Mouse (Mus musculus) neural tube, embryonic 13.5 days (tissue): ENCODE results near the gene Wdr38. TPM values are rescaled to one million over a fixed set of nuclear protein-coding genes. Genes with fewer than 3 reads are reported as not detected.
"Not testable (repeated sequence)": the region's sequence is repeated elsewhere in the genome, so short reads cannot be mapped to it uniquely, and the experiment has no call there.

Experiments used
- ATAC-seq: fragments of 200-750 bp; cut with Nextera tagmentation; 2 replicates; pipeline ENCODE4 v1.8.0; 2017; ENCODE audit warnings: low read depth, mild to moderate bottlenecking, moderate TSS enrichment, moderate library complexity
- H3K27ac ChIP-seq: fragments of 300-500 bp; sonication (generic); replicated peaks from 2 replicates; pipeline ENCODE4 v1.5.1; 2015; ENCODE audit warnings: moderate library complexity, mild to moderate bottlenecking, inconsistent platforms
- H3K27me3 ChIP-seq: fragments of 300-500 bp; sonication (generic); 2 replicates; pipeline ENCODE4 v1.6.1; 2015; ENCODE audit warnings: mild to moderate bottlenecking, inconsistent platforms
- H3K36me3 ChIP-seq: fragments of 300-500 bp; sonication (generic); 2 replicates; pipeline ENCODE4 v1.6.1; 2015; ENCODE audit warnings: mild to moderate bottlenecking, inconsistent platforms
- H3K4me1 ChIP-seq: fragments of 300-500 bp; sonication (generic); replicated peaks from 2 replicates; pipeline ENCODE4 v1.6.1; 2015; ENCODE audit warnings: inconsistent platforms
- H3K4me2 ChIP-seq: fragments of 300-500 bp; sonication (generic); 2 replicates; pipeline ENCODE4 v1.6.1; 2015; ENCODE audit warnings: inconsistent platforms, mild to moderate bottlenecking, moderate library complexity
- H3K4me3 ChIP-seq: fragments of 300-500 bp; sonication (generic); 2 replicates; pipeline ENCODE4 v1.5.1; 2015; ENCODE audit warnings: mild to moderate bottlenecking, inconsistent platforms
- H3K9ac ChIP-seq: fragments of 300-500 bp; sonication (generic); 2 replicates; pipeline ENCODE4 v1.6.1; 2015; ENCODE audit warnings: moderate library complexity, mild to moderate bottlenecking, inconsistent platforms
- H3K9me3 ChIP-seq: fragments of 300-500 bp; sonication (generic); 2 replicates; pipeline ENCODE4 v1.6.1; 2016; ENCODE audit warnings: inconsistent platforms
- WGBS: fragments of 180-500 bp; shearing (Covaris S2); methylation state at CpG from one replicate; pipeline ENCODE4 v1.1.7; 2015; 5-methylcytosine and 5-hydroxymethylcytosine counted together
- polyA plus RNA-seq: library from polyadenylated mRNA; unstranded; fragments of >200 nt; fragmentation: Nextera tagmentation; extraction: Ambion mirVana; gene quantifications from 2 replicates; pipeline ENCODE4 v1.2.1, GENCODE M21; 2015

Gene Wdr38
- polyA plus RNA-seq, 1 experiment from 2014 or later, result 2.1 TPM

- ATAC-seq, result no peak
- Histone ChIP-seq H3K4me2 (no peak overlapping the region), H3K27ac (no peak overlapping the region), H3K27me3 (0 out of 2 replicates have a peak, but pooled peaks cover 4% of the 10 kb centered on the region), H3K36me3 (peaks cover 46% of the 10 kb centered on the region), H3K9me3 (no peaks in the 10 kb centered on the region), H3K4me3 (no peak overlapping the region), H3K4me1 (peaks cover 35% of the 10 kb centered on the region), H3K9ac (no peak overlapping the region)
- WGBS, result 85% methylated on average over 4 of the region's 4 CpGs
Observed at GRCm38 (mm10) chr2:39000587-39000919, 3.3 kb downstream of the Wdr38 start.

DNA sequence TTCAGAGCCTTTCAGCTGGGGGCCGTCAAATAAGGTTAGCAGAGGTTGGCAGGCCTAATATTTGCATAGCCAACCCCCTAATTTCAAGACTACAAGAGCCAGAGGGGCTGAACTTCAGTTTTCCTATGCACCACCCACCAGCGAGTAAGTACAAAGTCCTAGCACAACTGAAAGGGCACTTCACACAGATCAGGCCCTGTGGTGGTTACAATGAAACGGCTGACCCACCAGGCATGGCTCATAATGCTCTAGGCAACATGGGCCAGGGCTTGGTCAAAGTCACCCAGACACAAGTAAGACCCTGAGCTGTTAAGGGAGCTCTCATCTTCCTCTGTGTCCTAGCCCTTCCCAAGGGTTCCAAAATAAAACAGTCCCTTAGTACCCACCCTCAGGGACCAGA, 4.6 kb downstream of the Wdr38 start:
- H3K36me3 ChIP-seq, result peaks cover 46% of the 10 kb centered on the region
- no peak for ATAC-seq
- 86% methylated on average over 3 of the region's 3 CpGs for WGBS

DNA sequence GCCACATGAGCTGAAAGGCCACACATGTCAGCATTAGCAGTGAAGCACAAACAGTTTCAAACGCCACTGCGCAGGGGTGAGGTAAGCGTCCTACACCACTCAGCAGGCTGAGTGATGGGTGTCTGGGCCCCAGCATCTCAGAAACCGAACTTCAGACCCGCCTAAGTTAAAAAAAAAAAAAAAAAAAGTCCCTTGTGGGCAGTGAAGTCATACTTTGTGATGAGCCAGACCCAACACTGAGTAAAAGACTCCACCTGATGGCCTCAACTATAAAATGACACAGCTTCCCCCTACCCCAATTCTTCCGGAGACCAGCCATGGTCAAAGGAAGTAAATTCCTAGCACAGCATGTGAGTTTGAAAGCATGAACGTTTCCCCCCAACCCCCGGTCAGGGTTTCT, 5.8 kb downstream of the Wdr38 start:
- Histone ChIP-seq H3K9me3 (no peaks in the 10 kb centered on the region), H3K27me3 (no peaks in the 10 kb centered on the region), H3K36me3 (peaks cover 46% of the 10 kb centered on the region), H3K27ac (no peak overlapping the region), H3K4me2 (peak overlapping the region; percentile 95), H3K4me1 (peaks cover 45% of the 10 kb centered on the region), H3K9ac (peak overlapping the region; percentile 85), H3K4me3 (peak overlapping the region; percentile 52)
- 52% methylated on average over 8 of the region's 8 CpGs for WGBS
- ATAC-seq, result no peak

More for the DNA sequence above, 4.6 kb downstream of the Wdr38 start:
- H3K9ac ChIP-seq, result no peak overlapping the region
- H3K4me3 ChIP-seq, result no peak overlapping the region
- H3K4me2 ChIP-seq, result no peak overlapping the region
- 0 out of 2 replicates have a peak, but pooled peaks cover 4% of the 10 kb centered on the region for H3K27me3 ChIP-seq
- peaks cover 47% of the 10 kb centered on the region for H3K4me1 ChIP-seq
- no peak overlapping the region for H3K27ac ChIP-seq
- H3K9me3 ChIP-seq, result no peaks in the 10 kb centered on the region

GRCm38 (mm10) chr2:39003512-39003911, 6.2 kb downstream of the Wdr38 start:
- no peaks in the 10 kb centered on the region for H3K27me3 ChIP-seq
- H3K9ac ChIP-seq, result peak overlapping the region; percentile 85
- H3K4me3 ChIP-seq, result peak overlapping the region; percentile 52
- H3K36me3 ChIP-seq, result peaks cover 46% of the 10 kb centered on the region
- ATAC-seq, result no peak
- no peaks in the 10 kb centered on the region for H3K9me3 ChIP-seq
- peaks cover 42% of the 10 kb centered on the region for H3K4me1 ChIP-seq
- peak overlapping the region; percentile 95 for H3K4me2 ChIP-seq
- 65% methylated on average over 5 of the region's 5 CpGs for WGBS
- H3K27ac ChIP-seq, result no peak overlapping the region

- no peaks in the 10 kb centered on the region for H3K27me3 ChIP-seq
- under 1% methylated on average over 11 of the region's 11 CpGs for WGBS
- no peaks in the 10 kb centered on the region for H3K9me3 ChIP-seq
- H3K36me3 ChIP-seq, result peaks cover 45% of the 10 kb centered on the region
- 0 out of 2 replicates have a peak, but pooled peaks have one; percentile 10 for ATAC-seq
- peak overlapping the region; percentile 85 for H3K9ac ChIP-seq
- H3K4me2 ChIP-seq, result peak overlapping the region; percentile 95
- H3K4me1 ChIP-seq, result peaks cover 50% of the 10 kb centered on the region
- peak overlapping the region; percentile 92 for H3K27ac ChIP-seq
- peak overlapping the region; percentile 52 for H3K4me3 ChIP-seq
Observed at GRCm38 (mm10) chr2:39004372-39004771, 7.1 kb downstream of the Wdr38 start.

DNA sequence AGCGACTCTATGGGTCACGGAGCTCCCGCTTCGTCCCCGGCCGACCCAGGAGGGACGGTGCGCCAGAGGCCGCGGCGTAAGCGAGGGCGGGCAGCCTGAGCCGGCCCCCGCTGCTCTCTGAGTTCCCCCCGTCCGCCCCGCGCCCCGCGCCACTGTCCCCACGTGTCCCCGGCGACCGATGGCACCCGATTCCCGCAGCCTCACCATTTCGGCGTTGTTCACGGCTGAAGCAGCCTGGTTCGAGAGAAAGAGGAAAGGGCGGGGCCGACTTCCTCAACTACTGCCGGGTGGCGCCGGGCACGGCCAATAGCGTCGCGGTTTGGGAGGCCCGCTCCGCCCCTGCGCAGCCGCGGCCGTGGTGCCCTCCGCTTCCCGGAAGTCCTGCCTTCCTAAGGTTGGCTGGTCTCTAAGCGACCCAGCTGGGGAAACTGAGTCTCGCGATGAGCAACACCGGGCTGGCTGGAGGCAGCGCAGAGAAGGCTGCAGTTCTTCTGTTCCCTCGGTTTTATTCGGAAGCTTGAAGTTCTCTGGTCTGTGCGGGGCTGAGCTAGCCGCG, 7.7 kb downstream of the Wdr38 start, which contains the start of gene Arpc5l:
Gene Arpc5l (plus strand): TSS at position 469 of the 556 bp plus-strand sequence.
- Histone ChIP-seq H3K9me3 (no peaks in the 10 kb centered on the region), H3K27ac (peak within 1 kb of the TSS; percentile 92), H3K36me3 (peaks cover 39% of the 10 kb centered on the region), H3K27me3 (no peaks in the 10 kb centered on the region), H3K9ac (peak within 1 kb of the TSS; percentile 85), H3K4me3 (peak within 1 kb of the TSS; percentile 52), H3K4me1 (peaks cover 55% of the 10 kb centered on the region), H3K4me2 (peak within 1 kb of the TSS; percentile 95)
- peak; percentile 87 for ATAC-seq
- WGBS, result under 1% methylated on average over 58 of the region's 58 CpGs

DNA sequence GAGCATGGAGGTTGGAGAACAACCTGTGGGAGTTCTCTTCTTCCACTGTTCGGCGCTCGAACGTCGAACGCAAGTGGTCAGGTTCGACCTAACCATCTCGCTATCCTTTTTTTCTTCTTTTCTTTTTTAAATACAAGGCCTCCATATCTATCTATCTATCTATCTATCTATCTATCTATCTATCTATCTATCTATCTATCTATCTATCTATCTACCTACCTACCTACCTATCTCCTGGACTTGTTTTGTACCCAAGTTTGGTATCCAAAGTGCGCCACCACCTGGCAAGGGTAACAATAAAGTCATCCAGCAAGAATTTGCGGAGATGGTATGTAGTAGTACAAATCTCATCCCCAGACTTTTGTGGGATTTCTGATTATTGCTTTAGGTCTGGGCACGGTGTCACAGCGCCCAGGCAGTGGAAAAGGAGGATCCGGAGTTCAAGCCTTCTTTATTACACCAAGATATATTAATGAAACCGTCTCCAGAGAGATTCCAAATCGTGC, 8.4 kb downstream of the Wdr38 start, which contains the start of gene Rpl35:
Gene Rpl35 (minus strand): TSS at position 51 of the 506 bp plus-strand sequence.
- no peak for ATAC-seq
- WGBS, result 14% methylated on average over 15 of the region's 15 CpGs
- Histone ChIP-seq H3K4me1 (peaks cover 60% of the 10 kb centered on the region), H3K27ac (peak within 1 kb of the TSS; percentile 92), H3K4me3 (peak within 1 kb of the TSS; percentile 52), H3K9ac (peak within 1 kb of the TSS; percentile 85), H3K9me3 (no peaks in the 10 kb centered on the region), H3K4me2 (peak within 1 kb of the TSS; percentile 95), H3K27me3 (no peaks in the 10 kb centered on the region), H3K36me3 (peaks cover 35% of the 10 kb centered on the region)

DNA sequence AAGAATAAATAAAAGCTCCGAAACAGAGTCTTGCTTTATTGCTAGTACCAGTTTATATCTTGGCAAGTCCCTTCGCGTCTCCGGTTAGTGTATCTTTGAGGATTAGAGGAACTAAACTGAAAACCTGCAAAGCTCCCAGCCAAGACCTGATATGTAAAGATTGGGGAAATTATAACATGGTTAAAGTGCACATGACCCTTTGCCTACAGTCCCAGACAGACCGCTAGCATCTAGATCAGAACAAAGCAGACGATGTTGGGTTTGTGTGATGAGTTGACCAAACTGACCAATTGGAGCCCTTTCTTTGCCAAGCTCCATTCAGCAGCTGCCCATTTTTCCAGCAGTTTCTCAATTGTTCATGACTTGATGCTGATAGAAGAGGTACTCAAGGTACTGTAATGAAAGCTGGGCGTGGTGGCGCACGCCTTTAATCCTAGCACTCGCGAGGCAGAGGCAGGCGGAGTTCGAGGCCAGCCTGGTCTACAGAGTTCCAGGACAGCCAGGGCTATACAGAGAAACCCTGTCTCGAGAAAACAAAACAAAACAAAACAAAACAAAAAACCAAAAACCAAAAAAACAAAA, 9.0 kb downstream of the Wdr38 start:
- 93% methylated on average over 14 of the region's 14 CpGs for whole genome bisulfite sequencing
- Histone ChIP-seq H3K4me2 (peak overlapping the region; percentile 95), H3K36me3 (peaks cover 29% of the 10 kb centered on the region), H3K4me3 (peak overlapping the region; percentile 52), H3K27me3 (no peaks in the 10 kb centered on the region), H3K27ac (no peak overlapping the region), H3K9ac (peak overlapping the region; percentile 85), H3K9me3 (no peaks in the 10 kb centered on the region), H3K4me1 (peaks cover 66% of the 10 kb centered on the region)
- ATAC-seq, result no peak

DNA sequence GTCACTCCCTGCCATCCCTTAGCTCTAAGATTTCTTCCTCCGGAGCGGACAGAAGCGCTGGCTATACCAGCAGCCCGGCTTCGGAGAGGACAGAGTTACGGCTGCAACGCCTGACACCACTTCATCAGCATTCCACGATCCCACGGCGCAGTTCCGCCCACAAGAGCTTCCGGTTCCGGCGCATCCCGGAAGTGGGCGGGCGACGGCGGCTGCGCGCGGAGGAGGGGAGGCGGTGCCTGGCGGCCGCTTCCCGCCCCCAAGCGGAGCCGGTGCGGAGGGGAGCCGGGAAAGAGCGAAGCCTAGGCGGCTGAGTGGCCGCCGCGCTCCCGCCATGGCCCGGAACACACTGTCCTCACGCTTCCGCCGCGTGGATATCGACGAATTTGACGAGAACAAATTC, 10.6 kb downstream of the Wdr38 start:
- Histone ChIP-seq H3K4me1 (peaks cover 67% of the 10 kb centered on the region), H3K27me3 (no peaks in the 10 kb centered on the region), H3K36me3 (peaks cover 24% of the 10 kb centered on the region), H3K27ac (peak overlapping the region; percentile 95), H3K4me3 (peak overlapping the region; percentile 93), H3K4me2 (peak overlapping the region; percentile 85), H3K9me3 (no peaks in the 10 kb centered on the region), H3K9ac (peak overlapping the region; percentile 95)
- WGBS, result under 1% methylated on average over 40 of the region's 44 CpGs
- ATAC-seq, result peak; percentile 89

DNA sequence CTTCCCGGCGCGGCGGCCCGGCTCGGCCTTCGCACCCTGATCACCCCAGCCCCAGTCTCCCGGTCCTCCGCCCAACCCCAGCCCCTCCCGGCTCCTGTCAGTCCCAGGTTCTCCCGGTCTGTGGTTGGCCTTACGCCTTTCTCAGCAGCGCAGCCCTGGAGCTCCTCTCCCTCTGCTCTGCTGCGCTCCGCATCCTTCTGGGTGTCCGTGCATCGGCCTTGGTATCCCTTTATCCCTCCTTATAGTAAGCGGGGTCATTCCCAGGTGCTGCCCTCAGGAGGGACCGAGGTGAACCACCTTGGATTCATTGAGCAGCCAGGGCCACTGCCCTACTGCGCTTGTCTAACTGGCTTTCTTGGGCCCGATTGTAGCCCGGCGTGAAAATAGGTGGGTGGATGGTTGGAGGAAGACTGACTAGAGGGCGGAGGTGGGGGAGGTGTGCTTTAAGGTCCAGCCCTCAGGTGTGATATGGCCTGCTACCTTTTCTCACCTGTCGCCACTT, 11.1 kb downstream of the Wdr38 start:
- no peaks in the 10 kb centered on the region for H3K27me3 ChIP-seq

GRCm38 (mm10) chr2:39008954-39009365, 11.7 kb downstream of the Wdr38 start:
- Histone ChIP-seq H3K4me2 (peak overlapping the region; percentile 85), H3K9me3 (no peaks in the 10 kb centered on the region), H3K27ac (peak overlapping the region; percentile 95; the same call in 1 of the 2 replicates), H3K9ac (peak overlapping the region; percentile 95), H3K4me3 (peak overlapping the region; percentile 93), H3K4me1 (peaks cover 56% of the 10 kb centered on the region), H3K27me3 (no peaks in the 10 kb centered on the region), H3K36me3 (peaks cover 25% of the 10 kb centered on the region)
- no peak for ATAC-seq
- 29% methylated on average over 3 of the region's 3 CpGs for WGBS

More for the DNA sequence above, 11.1 kb downstream of the Wdr38 start:
- Histone ChIP-seq H3K9me3 (no peaks in the 10 kb centered on the region), H3K4me3 (peak overlapping the region; percentile 93), H3K4me2 (peak overlapping the region; percentile 85), H3K36me3 (peaks cover 24% of the 10 kb centered on the region), H3K27ac (peak overlapping the region; percentile 95), H3K9ac (peak overlapping the region; percentile 95), H3K4me1 (peaks cover 62% of the 10 kb centered on the region)
- peak; percentile 56 for ATAC-seq
- under 1% methylated on average over 25 of the region's 25 CpGs for WGBS

- Histone ChIP-seq H3K36me3 (peaks cover 37% of the 10 kb centered on the region), H3K4me1 (peaks cover 52% of the 10 kb centered on the region)
- H3K4me2 ChIP-seq, H3K4me3 ChIP-seq, H3K27ac ChIP-seq, ATAC-seq, H3K9me3 ChIP-seq, H3K9ac ChIP-seq, H3K27me3 ChIP-seq: not testable (repeated sequence)
- 96% methylated on average over 5 of the region's 5 CpGs for WGBS
Observed at GRCm38 (mm10) chr2:39010144-39010543, 12.9 kb downstream of the Wdr38 start.
